In genomic region chr11:102946992-102947343, GRCm38 (mm10) we compare ENCODE assay signal across 8 mouse cellular contexts. TPM values are rescaled to one million over a fixed set of nuclear protein-coding genes. Genes with fewer than 3 reads are reported as not detected.
DNase-seq lines count a peak whose midpoint lies in the region; ATAC-seq lines count a peak whose summit lies in the region.

No protein-coding gene starts in this region.

- H3K4me2 ChIP-seq in lung, embryonic 15.5 days: peak overlapping the region; percentile 87
- H3K4me2 ChIP-seq in forebrain, embryonic 11.5 days (ENCODE audit: low read depth, low read length, severe bottlenecking): peak overlapping the region; percentile 56
- H3K4me2 ChIP-seq in limb, embryonic 11.5 days (ENCODE audit: low read depth, severe bottlenecking): peak overlapping the region; percentile 42; the same call in 1 of the 2 replicates
- peak overlapping the region; percentile 67 for H3K4me2 ChIP-seq in neural tube, embryonic 15.5 days

- H3K4me1 ChIP-seq in lung, embryonic 15.5 days: peaks cover 33% of the 10 kb centered on the region
- peaks cover 26% of the 10 kb centered on the region for H3K4me1 ChIP-seq in forebrain, embryonic 11.5 days (replicated peaks; ENCODE audit: control insufficient read depth, insufficient read depth, low read length)
- peaks cover 2% of the 10 kb centered on the region; the same call in 1 of the 2 replicates for H3K4me1 ChIP-seq in limb, embryonic 11.5 days (ENCODE audit: control insufficient read depth, insufficient read depth, low read length)
- H3K4me1 ChIP-seq in neural tube, embryonic 15.5 days: peaks cover 51% of the 10 kb centered on the region

- H3K9me3 ChIP-seq in lung, embryonic 15.5 days: no peaks in the 10 kb centered on the region
- no peaks in the 10 kb centered on the region for H3K9me3 ChIP-seq in forebrain, embryonic 11.5 days (ENCODE audit: control insufficient read depth, low read length)
- H3K9me3 ChIP-seq in limb, embryonic 11.5 days (ENCODE audit: control insufficient read depth, low read length): no peaks in the 10 kb centered on the region
- H3K9me3 ChIP-seq in neural tube, embryonic 15.5 days (replicated peaks): no peaks in the 10 kb centered on the region

- no peak overlapping the region for H3K9ac ChIP-seq in lung, embryonic 15.5 days
- H3K9ac ChIP-seq in forebrain, embryonic 11.5 days (ENCODE audit: low read length): no peak overlapping the region
- no peak overlapping the region for H3K9ac ChIP-seq in limb, embryonic 11.5 days (ENCODE audit: low read length)
- H3K9ac ChIP-seq in neural tube, embryonic 15.5 days (replicated peaks): no peak overlapping the region

- ATAC-seq in lung, embryonic 15.5 days (ENCODE audit: borderline replicate concordance, extremely low read depth, low FRiP score, low TSS enrichment): no peak; the same call in 1 of the 2 replicates
- no peak for ATAC-seq in forebrain, embryonic 11.5 days (replicated peaks; ENCODE audit: low FRiP score)
- ATAC-seq in limb, embryonic 11.5 days (ENCODE audit: insufficient number of reproducible peaks, low FRiP score, low TSS enrichment, low read depth): no peak
- 0 out of 2 replicates have a peak, but pooled peaks have one; percentile 8 for ATAC-seq in neural tube, embryonic 15.5 days (ENCODE audit: low FRiP score)

- WGBS in lung, embryonic 15.5 days: 11% methylated on average over 8 of the region's 8 CpGs
- WGBS in forebrain, embryonic 11.5 days: 3% methylated on average over 8 of the region's 8 CpGs
- WGBS in limb, embryonic 11.5 days: 6% methylated on average over 8 of the region's 8 CpGs
- 10% methylated on average over 8 of the region's 8 CpGs for WGBS in neural tube, embryonic 15.5 days

- peaks cover 99% of the 10 kb centered on the region for H3K27me3 ChIP-seq in lung, embryonic 15.5 days
- peaks cover 39% of the 10 kb centered on the region for H3K27me3 ChIP-seq in forebrain, embryonic 11.5 days (ENCODE audit: control insufficient read depth, insufficient read depth, low read length)
- H3K27me3 ChIP-seq in limb, embryonic 11.5 days (ENCODE audit: control insufficient read depth, insufficient read depth, low read length): peaks cover 90% of the 10 kb centered on the region
- H3K27me3 ChIP-seq in neural tube, embryonic 15.5 days (replicated peaks): peaks cover 97% of the 10 kb centered on the region

- DNase-seq in lung, postnatal 14 days: no peak
- no peak for DNase-seq in forebrain, embryonic 11.5 days (ENCODE audit: low spot score)
- DNase-seq in limb, embryonic 11.5 days (ENCODE audit: low spot score): no peak
- no peak for DNase-seq in cerebellum, postnatal 4 days (ENCODE audit: low spot score in 2 of 2)
- DNase-seq in c-Kit-positive CD71-positive TER-119-positive erythroid progenitor cells, embryonic 14.5 days (ENCODE audit: low spot score): no peak
- DNase-seq in layer of hippocampus, adult 11-12 months (ENCODE audit: low spot score): no peak

- H3K4me3 ChIP-seq in lung, embryonic 15.5 days: peak overlapping the region; percentile 39
- peak overlapping the region; percentile 31; the same call in 1 of the 2 replicates for H3K4me3 ChIP-seq in forebrain, embryonic 11.5 days (ENCODE audit: low read depth, low read length)
- no peak overlapping the region for H3K4me3 ChIP-seq in limb, embryonic 11.5 days (ENCODE audit: low read depth, low read length)
- H3K4me3 ChIP-seq in neural tube, embryonic 15.5 days (replicated peaks): peak overlapping the region; percentile 44

- H3K36me3 ChIP-seq in lung, embryonic 15.5 days: no peaks in the 10 kb centered on the region
- no peaks in the 10 kb centered on the region for H3K36me3 ChIP-seq in forebrain, embryonic 11.5 days (ENCODE audit: control insufficient read depth, insufficient read depth, low read length)
- no peaks in the 10 kb centered on the region for H3K36me3 ChIP-seq in limb, embryonic 11.5 days (ENCODE audit: control insufficient read depth, insufficient read depth, low read length)
- H3K36me3 ChIP-seq in neural tube, embryonic 15.5 days: no peaks in the 10 kb centered on the region

- H3K27ac ChIP-seq in lung, embryonic 15.5 days: no peak overlapping the region
- no peak overlapping the region for H3K27ac ChIP-seq in forebrain, embryonic 11.5 days (ENCODE audit: low read depth, low read length)
- H3K27ac ChIP-seq in limb, embryonic 11.5 days (replicated peaks; ENCODE audit: low read depth, low read length): no peak overlapping the region
- H3K27ac ChIP-seq in neural tube, embryonic 15.5 days (replicated peaks): no peak overlapping the region

RNA-seq across cellular contexts. Expression of gene C1ql1, which starts 0.5 kb away (rescaled TPM):
- 1.4 and 1.8 TPM in 2 replicates for polyA plus RNA-seq in lung, embryonic 15.5 days (2015; fragmentation: Nextera tagmentation; extraction: Ambion mirVana)
- polyA plus RNA-seq in forebrain, embryonic 11.5 days (2014; fragmentation: Nextera tagmentation; extraction: Ambion mirVana): 3.9 and 4.5 TPM in 2 replicates
- polyA plus RNA-seq in limb, embryonic 11.5 days (2014; fragmentation: Nextera tagmentation; extraction: Ambion mirVana): 0.85 and 0.88 TPM in 2 replicates
- polyA plus RNA-seq in neural tube, embryonic 15.5 days (2015; fragmentation: Nextera tagmentation; extraction: Ambion mirVana): 4.4 TPM in 2 replicates

RNA-seq across cellular contexts. Expression of gene Kif18b, which starts 22.0 kb away (rescaled TPM):
- 13.8 and 15.2 TPM in 2 replicates for polyA plus RNA-seq in lung, embryonic 15.5 days (2015; fragmentation: Nextera tagmentation; extraction: Ambion mirVana)
- 13.0 and 13.3 TPM in 2 replicates for polyA plus RNA-seq in forebrain, embryonic 11.5 days (2014; fragmentation: Nextera tagmentation; extraction: Ambion mirVana)
- polyA plus RNA-seq in limb, embryonic 11.5 days (2014; fragmentation: Nextera tagmentation; extraction: Ambion mirVana): 10.6 and 10.8 TPM in 2 replicates
- polyA plus RNA-seq in neural tube, embryonic 15.5 days (2015; fragmentation: Nextera tagmentation; extraction: Ambion mirVana): 1.9 and 3.9 TPM in 2 replicates

RNA-seq across cellular contexts. Expression of gene Gfap, which starts 46.3 kb away (rescaled TPM):
- 0.25 and 0.37 TPM in 2 replicates for polyA plus RNA-seq in lung, embryonic 15.5 days (2015; fragmentation: Nextera tagmentation; extraction: Ambion mirVana)
- 0.09 TPM in 1 of 2 replicates, not detected in the other for polyA plus RNA-seq in forebrain, embryonic 11.5 days (2014; fragmentation: Nextera tagmentation; extraction: Ambion mirVana)
- 0.16 and 0.18 TPM in 2 replicates for polyA plus RNA-seq in limb, embryonic 11.5 days (2014; fragmentation: Nextera tagmentation; extraction: Ambion mirVana)
- 2.4 and 4.2 TPM in 2 replicates for polyA plus RNA-seq in neural tube, embryonic 15.5 days (2015; fragmentation: Nextera tagmentation; extraction: Ambion mirVana)
